Mouse (Mus musculus): Measurements from ENCODE around the gene Slc47a2. TPM values are rescaled to one million over a fixed set of nuclear protein-coding genes. Genes with fewer than 3 reads are reported as not detected.
A peak's percentile ranks its signal among the peaks of the same experiment; 100 is the strongest.

The Slc47a2 gene
- polyA plus RNA-seq, 1 experiment from 2014 or later = 0.03 TPM

DNA sequence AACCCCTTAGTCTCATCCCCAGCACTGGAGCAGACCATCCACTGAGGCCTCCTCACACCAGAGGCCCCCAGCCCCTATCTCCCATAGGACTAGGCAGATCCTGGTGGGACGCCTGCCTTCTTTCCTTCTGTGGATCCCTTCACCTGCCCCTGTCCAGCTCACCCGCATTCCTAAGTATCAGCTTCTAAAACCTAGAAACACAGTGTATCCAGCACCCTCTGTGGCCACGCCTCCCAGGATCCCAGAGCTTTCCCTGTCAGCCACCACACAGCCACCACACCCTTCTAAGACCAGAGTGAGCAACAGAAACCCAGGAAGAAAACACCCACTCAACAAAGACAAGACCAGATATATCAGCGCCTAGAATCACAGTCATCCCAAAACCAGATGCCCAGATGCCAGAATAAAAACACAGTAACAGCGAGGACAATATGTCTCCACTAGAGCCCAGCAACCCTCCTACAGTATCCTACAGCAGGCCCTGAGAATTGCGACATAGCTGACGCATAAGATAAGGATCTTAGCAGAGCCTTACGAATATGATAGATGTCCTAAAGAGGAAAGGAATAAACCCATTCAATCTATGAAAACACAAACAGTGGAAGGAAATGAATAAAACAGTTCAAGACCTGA lies 64.1 kb downstream of the Slc47a2 start:
- peaks cover 30% of the 10 kb centered on the region for H3K4me1 ChIP-seq (replicated peaks)
- no peak overlapping the region for H3K4me2 ChIP-seq
- 46% methylated on average over 8 of the region's 8 CpGs for WGBS (ENCODE audit: insufficient replicate concordance)
- H3K36me3 ChIP-seq (replicated peaks) = no peaks in the 10 kb centered on the region
- no peaks in the 10 kb centered on the region for H3K9me3 ChIP-seq (replicated peaks)
- no peak overlapping the region for H3K4me3 ChIP-seq (replicated peaks)
- H3K27me3 ChIP-seq = no peaks in the 10 kb centered on the region
- H3K9ac ChIP-seq = no peak overlapping the region
- no peak overlapping the region for H3K27ac ChIP-seq (replicated peaks)
- ATAC-seq (ENCODE audit: insufficient read depth) = no peak

DNA sequence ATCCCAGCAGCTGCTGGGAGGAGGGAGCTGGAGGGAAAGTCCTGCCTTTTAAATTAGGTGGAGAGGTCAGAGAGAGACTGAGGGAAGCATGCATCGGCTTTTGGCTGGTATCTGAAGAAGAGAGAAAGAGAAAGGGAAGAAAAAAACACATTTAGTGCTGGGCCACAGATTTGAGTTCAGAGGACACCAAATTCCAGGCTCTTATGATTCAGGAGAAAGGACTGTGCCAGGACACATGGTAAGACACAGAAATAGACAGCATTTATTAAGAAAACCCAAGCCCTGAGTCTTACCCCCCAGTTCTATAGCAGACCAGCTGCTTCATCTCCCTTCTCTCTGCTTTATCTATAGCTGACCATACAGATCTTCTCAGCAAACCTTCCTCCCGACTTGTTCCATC lies 64.7 kb downstream of the Slc47a2 start:
- H3K4me3 ChIP-seq (replicated peaks) = no peak overlapping the region
- 31% methylated on average over 2 of the region's 2 CpGs for WGBS (ENCODE audit: insufficient replicate concordance)

DNA sequence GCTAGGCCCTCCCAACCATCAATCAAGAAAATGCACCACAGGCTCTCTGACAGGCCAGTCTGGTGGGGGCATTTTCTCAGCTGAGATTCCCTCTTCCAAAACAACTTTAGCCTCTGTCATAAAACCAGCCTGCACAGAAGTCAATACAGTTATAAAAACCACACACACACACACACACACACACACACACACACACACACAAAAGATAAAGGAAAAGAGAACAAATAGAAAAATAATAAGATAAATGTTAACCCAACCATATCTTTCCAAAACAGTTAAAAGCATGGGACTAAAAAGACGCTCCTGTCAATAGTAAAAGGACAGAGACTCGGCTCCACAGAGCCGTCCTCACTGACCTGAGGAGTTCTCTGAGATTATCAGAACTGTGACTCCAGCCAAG lies 66.2 kb downstream of the Slc47a2 start:
- Histone ChIP-seq H3K27me3 (no peaks in the 10 kb centered on the region), H3K27ac (replicated peaks) (no peak overlapping the region), H3K4me2 (no peak overlapping the region), H3K4me1 (replicated peaks) (peaks cover 30% of the 10 kb centered on the region), H3K36me3 (replicated peaks) (no peaks in the 10 kb centered on the region), H3K9ac (no peak overlapping the region), H3K4me3 (replicated peaks) (no peak overlapping the region), H3K9me3 (replicated peaks) (no peaks in the 10 kb centered on the region)
- no peak for ATAC-seq (ENCODE audit: insufficient read depth)
- WGBS (ENCODE audit: insufficient replicate concordance) = 33% methylated on average over 3 of the region's 3 CpGs

More for the DNA sequence above, 64.7 kb downstream of the Slc47a2 start:
- peaks cover 30% of the 10 kb centered on the region for H3K4me1 ChIP-seq (replicated peaks)
- H3K9ac ChIP-seq = no peak overlapping the region
- ATAC-seq (ENCODE audit: insufficient read depth) = no peak
- H3K9me3 ChIP-seq (replicated peaks) = no peaks in the 10 kb centered on the region
- no peaks in the 10 kb centered on the region for H3K27me3 ChIP-seq
- no peaks in the 10 kb centered on the region for H3K36me3 ChIP-seq (replicated peaks)
- H3K4me2 ChIP-seq = no peak overlapping the region
- no peak overlapping the region for H3K27ac ChIP-seq (replicated peaks)

GRCm38 (mm10) chr11:61275106-61275505 lies 67.6 kb downstream of the Slc47a2 start:
- WGBS (ENCODE audit: insufficient replicate concordance) = 20% methylated on average over 8 of the region's 8 CpGs
- no peaks in the 10 kb centered on the region for H3K27me3 ChIP-seq
- H3K9me3 ChIP-seq (replicated peaks) = no peaks in the 10 kb centered on the region
- H3K4me2 ChIP-seq = no peak overlapping the region
- H3K27ac ChIP-seq (replicated peaks) = no peak overlapping the region
- peak; percentile 51; the same call in 1 of the 2 replicates for ATAC-seq (ENCODE audit: insufficient read depth)
- H3K4me1 ChIP-seq (replicated peaks) = peaks cover 30% of the 10 kb centered on the region
- H3K4me3 ChIP-seq (replicated peaks) = no peak overlapping the region
- H3K36me3 ChIP-seq (replicated peaks) = no peaks in the 10 kb centered on the region
- H3K9ac ChIP-seq = no peak overlapping the region

GRCm38 (mm10) chr11:61274421-61274820 lies 68.2 kb downstream of the Slc47a2 start:
- H3K27me3 ChIP-seq = no peaks in the 10 kb centered on the region
- H3K36me3 ChIP-seq (replicated peaks) = no peaks in the 10 kb centered on the region
- peaks cover 30% of the 10 kb centered on the region for H3K4me1 ChIP-seq (replicated peaks)
- no peak overlapping the region for H3K4me2 ChIP-seq
- no peaks in the 10 kb centered on the region for H3K9me3 ChIP-seq (replicated peaks)
- H3K9ac ChIP-seq = no peak overlapping the region
- H3K27ac ChIP-seq (replicated peaks) = no peak overlapping the region
- H3K4me3 ChIP-seq (replicated peaks) = no peak overlapping the region
- no peak for ATAC-seq (ENCODE audit: insufficient read depth)
- 64% methylated on average over 1 of the region's 1 CpGs for WGBS (ENCODE audit: insufficient replicate concordance)

GRCm38 (mm10) chr11:61273928-61274327 lies 68.7 kb downstream of the Slc47a2 start:
- H3K4me2 ChIP-seq = no peak overlapping the region
- no peak for ATAC-seq (ENCODE audit: insufficient read depth)
- no peaks in the 10 kb centered on the region for H3K36me3 ChIP-seq (replicated peaks)
- no peak overlapping the region for H3K9ac ChIP-seq
- H3K4me3 ChIP-seq (replicated peaks) = no peak overlapping the region
- no peak overlapping the region for H3K27ac ChIP-seq (replicated peaks)
- peaks cover 30% of the 10 kb centered on the region for H3K4me1 ChIP-seq (replicated peaks)
- no peaks in the 10 kb centered on the region for H3K9me3 ChIP-seq (replicated peaks)
- H3K27me3 ChIP-seq = no peaks in the 10 kb centered on the region
- WGBS (ENCODE audit: insufficient replicate concordance) = 80% methylated on average over 2 of the region's 2 CpGs

- ATAC-seq (ENCODE audit: insufficient read depth) = no peak
- Histone ChIP-seq H3K36me3 (replicated peaks) (no peaks in the 10 kb centered on the region), H3K4me3 (replicated peaks) (no peak overlapping the region)
Observed at GRCm38 (mm10) chr11:61271612-61272011, 71.0 kb downstream of the Slc47a2 start.

DNA sequence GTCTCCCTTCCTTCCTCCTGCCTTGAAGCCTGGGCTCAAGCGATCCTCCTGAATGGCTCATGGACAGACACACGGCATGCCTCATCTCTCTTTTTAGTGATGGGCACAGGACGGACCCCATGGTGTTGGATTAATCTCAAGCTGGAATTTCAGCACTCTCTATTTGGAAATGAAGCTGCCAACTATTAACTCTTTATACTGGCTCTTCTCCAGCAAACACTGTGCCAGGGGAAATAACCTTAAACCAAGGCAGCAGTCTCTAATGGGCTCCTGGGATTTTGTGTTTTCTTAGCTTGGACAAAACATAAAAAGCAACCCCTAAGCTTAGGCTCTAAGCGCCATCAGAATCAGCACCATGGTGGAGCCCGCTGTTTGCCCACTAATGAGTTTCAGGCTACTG lies 72.3 kb downstream of the Slc47a2 start:
- 72% methylated on average over 5 of the region's 5 CpGs for WGBS (ENCODE audit: insufficient replicate concordance)
- peaks cover 45% of the 10 kb centered on the region for H3K4me1 ChIP-seq (replicated peaks)
- no peak overlapping the region for H3K4me2 ChIP-seq
- H3K27me3 ChIP-seq = no peaks in the 10 kb centered on the region
- no peaks in the 10 kb centered on the region for H3K36me3 ChIP-seq (replicated peaks)
- H3K9me3 ChIP-seq (replicated peaks) = no peaks in the 10 kb centered on the region
- no peak overlapping the region for H3K27ac ChIP-seq (replicated peaks)
- ATAC-seq (ENCODE audit: insufficient read depth) = no peak
- no peak overlapping the region for H3K4me3 ChIP-seq (replicated peaks)
- H3K9ac ChIP-seq = no peak overlapping the region

More at GRCm38 (mm10) chr11:61271612-61272011, 71.0 kb downstream of the Slc47a2 start:
- no peaks in the 10 kb centered on the region for H3K27me3 ChIP-seq
- no peak overlapping the region for H3K9ac ChIP-seq
- no peak overlapping the region for H3K4me2 ChIP-seq
- H3K27ac ChIP-seq (replicated peaks) = no peak overlapping the region
- H3K4me1 ChIP-seq (replicated peaks) = peaks cover 37% of the 10 kb centered on the region
- no peaks in the 10 kb centered on the region for H3K9me3 ChIP-seq (replicated peaks)

DNA sequence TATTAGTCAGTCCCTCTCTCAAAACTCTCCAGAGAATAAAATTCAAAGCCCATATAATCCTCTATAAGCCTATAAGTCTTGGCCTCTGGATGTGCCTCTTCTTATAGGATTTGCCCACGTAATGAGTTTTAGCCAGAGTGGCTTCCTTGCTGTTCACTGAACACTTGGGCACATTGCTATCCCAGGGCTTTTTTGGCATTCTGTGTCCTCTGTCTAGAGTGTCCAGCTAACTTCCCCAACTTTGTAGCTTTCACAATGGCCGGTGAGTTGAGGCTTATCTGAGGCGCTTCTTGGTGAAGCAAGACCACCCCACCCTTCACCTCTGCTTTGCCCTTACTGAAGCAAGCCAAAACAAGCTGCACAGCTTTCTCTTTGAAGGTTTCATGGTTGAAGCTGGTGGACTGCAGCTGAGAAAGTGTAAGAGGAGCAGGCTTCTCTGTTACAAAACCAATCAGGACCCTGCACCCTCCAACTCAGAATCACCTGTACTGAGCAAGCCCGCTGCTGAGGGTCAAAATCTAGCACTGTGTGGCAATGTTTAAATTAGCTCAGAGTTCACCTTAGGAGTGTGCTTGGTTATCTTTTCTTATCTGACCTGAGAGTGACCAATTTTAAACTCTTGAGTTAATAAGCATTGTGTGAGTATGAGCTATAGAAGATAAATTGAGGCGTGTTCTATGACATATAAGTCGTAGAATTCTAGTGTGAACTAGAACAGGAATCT lies 73.9 kb downstream of the Slc47a2 start:
- Histone ChIP-seq H3K4me3 (replicated peaks) (no peak overlapping the region), H3K27ac (replicated peaks) (peak overlapping the region; percentile 64)
- 57% methylated on average over 6 of the region's 6 CpGs for WGBS (ENCODE audit: insufficient replicate concordance)

GRCm38 (mm10) chr11:61266551-61267533 lies 75.8 kb downstream of the Slc47a2 start, which contains the start of gene Aldh3a2:
Gene Aldh3a2 (minus strand): TSS chr11:61267464.
- Histone ChIP-seq H3K27ac (replicated peaks) (peak within 1 kb of the TSS; percentile 93), H3K9me3 (replicated peaks) (no peaks in the 10 kb centered on the region), H3K4me3 (replicated peaks) (peak within 1 kb of the TSS; percentile 80), H3K4me2 (peak within 1 kb of the TSS; percentile 96), H3K9ac (peak within 1 kb of the TSS; percentile 79), H3K27me3 (no peaks in the 10 kb centered on the region), H3K4me1 (replicated peaks) (peaks cover 37% of the 10 kb centered on the region), H3K36me3 (replicated peaks) (peaks cover 13% of the 10 kb centered on the region)
- ATAC-seq (ENCODE audit: insufficient read depth) = peak; percentile 94
- WGBS (ENCODE audit: insufficient replicate concordance) = under 1% methylated on average over 58 of the region's 58 CpGs

More for the DNA sequence above, 73.9 kb downstream of the Slc47a2 start:
- H3K27me3 ChIP-seq = no peaks in the 10 kb centered on the region
- ATAC-seq (ENCODE audit: insufficient read depth) = no peak
- H3K4me2 ChIP-seq = peak overlapping the region; percentile 10; the same call in 1 of the 2 replicates
- no peak overlapping the region for H3K9ac ChIP-seq
- H3K36me3 ChIP-seq (replicated peaks) = no peaks in the 10 kb centered on the region; the same call in 1 of the 2 replicates
- H3K4me1 ChIP-seq (replicated peaks) = peaks cover 34% of the 10 kb centered on the region
- no peaks in the 10 kb centered on the region for H3K9me3 ChIP-seq (replicated peaks)

DNA sequence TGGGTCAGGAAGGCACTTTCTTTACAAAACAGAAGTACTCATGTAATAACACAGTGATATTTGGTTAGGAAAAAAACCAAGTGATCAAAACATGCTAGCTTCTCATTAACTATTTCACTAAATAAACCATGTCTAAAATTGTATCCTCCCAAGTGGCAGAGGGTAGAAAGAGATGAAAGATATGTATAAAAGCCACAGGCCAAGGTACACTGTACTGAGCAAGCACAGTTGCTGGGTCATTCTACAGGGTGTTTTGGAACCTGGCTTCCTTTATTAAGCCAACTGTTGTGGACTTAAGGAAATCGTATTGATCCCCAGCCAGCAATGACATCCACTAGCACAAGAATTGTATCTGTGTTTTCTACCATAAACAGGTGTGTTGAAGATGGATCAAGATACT lies 78.8 kb downstream of the Slc47a2 start:
- Histone ChIP-seq H3K4me3 (replicated peaks) (no peak overlapping the region), H3K9me3 (replicated peaks) (no peaks in the 10 kb centered on the region), H3K4me1 (replicated peaks) (peaks cover 37% of the 10 kb centered on the region), H3K27me3 (no peaks in the 10 kb centered on the region), H3K27ac (replicated peaks) (0 out of 2 replicates have a peak overlapping the region, but pooled peaks have one; percentile 33), H3K4me2 (no peak overlapping the region), H3K9ac (no peak overlapping the region), H3K36me3 (replicated peaks) (peaks cover 35% of the 10 kb centered on the region)
- ATAC-seq (ENCODE audit: insufficient read depth) = no peak
- WGBS (ENCODE audit: insufficient replicate concordance) = 67% methylated on average over 1 of the region's 1 CpGs

Data from liver, embryonic 15.5 days (tissue).